Mouse (Mus musculus): ENCODE measurements around the gene Ackr1.
A peak's percentile ranks its signal among the peaks of the same experiment; 100 is the strongest.
"Not testable (repeated sequence)": the region's sequence is repeated elsewhere in the genome, so short reads cannot be mapped to it uniquely, and the experiment has no call there.

The Ackr1 gene

DNA sequence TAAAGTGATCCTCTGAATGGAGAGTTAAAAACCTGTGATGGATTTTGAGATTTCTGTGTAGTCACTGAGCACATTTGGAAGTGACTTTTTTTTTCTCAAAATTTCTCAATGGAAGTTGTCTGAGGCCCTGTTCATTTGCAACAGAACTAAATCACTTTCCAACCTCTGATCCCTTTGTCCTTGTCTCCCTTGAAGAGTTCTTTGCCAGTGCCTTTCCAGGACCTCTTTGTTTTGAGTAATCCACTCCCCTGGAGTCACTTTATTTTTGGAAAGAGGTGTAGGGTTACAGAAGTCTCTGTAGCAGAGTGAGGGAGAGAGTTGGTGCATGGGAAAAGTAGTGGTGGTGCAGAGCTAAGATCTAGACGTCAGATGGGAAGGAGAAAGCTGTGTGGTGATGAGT, 15.0 kb upstream of the Ackr1 start:
- DNase-seq (ENCODE audit: low spot score): no peak

DNA sequence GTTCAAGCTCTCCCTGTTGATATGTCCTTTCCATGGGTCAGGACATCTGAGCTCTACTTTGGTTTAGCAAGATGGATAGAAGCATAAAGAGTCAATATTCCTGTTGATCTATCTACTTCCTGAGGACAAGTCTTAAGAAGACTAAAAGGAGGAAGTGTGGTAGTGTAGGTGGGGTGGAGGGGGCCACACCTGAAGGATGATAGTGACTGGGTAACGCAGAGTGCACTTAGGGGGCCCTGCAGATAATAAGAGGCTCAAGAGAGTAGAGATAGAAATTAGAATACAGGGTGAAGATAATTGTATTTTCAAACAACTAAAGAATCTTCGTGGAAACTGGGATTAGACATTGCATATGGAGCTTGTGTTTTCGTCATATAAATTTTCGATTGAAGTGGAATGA, 11.6 kb upstream of the Ackr1 start:
- DNase-seq (ENCODE audit: low spot score): no peak

DNA sequence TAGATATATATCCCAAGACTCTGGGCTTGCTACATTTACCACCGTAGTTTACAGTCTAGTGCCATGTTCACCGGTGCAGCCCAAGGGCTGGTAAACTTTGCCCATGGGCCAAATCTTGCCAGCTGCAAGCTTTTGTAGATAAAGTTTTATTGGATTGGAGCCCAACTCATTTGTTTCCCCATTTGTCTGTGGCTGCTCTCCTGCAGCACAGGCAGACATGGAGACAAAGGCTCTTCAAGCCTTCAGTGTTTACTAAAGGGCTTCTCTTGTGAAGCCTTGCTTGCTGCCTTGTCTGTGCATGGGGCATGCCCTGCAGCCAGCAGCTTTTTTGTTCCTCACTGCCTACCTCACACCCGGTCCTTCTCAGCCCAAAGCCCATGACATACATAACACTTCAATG, 10.4 kb upstream of the Ackr1 start:
- no peak for DNase-seq (ENCODE audit: low spot score)

DNA sequence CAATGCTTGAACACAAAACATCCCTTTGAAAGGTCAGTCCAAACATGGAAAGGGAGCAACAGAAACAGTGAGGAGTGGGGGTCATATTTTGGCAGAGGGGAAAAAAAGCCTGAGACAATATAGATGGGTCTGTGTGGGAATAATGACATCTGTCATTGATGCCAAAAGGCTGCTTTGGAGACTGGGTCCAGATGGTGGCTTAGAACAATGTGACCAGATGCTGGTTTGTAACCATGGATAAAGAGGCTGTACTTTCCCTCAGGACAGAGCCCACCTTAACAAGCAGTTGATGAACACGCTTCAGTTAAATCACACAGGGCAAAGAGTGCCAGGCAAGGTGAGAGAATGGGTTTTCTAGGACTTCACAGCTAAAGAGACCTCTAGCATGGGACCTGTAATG, 8.9 kb upstream of the Ackr1 start:
- DNase-seq (ENCODE audit: low spot score): no peak

DNA sequence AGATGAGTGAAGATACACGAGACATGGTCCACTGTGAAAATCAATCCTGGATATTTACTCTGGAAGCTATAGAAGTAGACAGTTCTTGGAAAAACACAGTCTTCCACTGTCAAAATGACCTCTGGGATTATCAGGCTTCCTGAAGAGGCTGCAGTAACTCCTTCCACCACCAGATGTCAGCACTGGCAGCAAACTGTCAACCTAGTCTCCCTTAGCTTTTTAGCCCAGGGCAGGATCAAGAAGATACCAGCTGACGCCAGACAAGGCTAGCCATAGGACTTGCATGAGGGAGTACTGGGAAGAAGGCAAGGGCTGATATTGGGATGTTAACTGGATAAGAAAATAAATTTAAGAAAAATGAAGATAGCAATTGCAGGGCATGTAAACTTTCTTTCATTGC, 6.0 kb upstream of the Ackr1 start:
- peak; percentile 52 for DNase-seq (ENCODE audit: low spot score)

DNA sequence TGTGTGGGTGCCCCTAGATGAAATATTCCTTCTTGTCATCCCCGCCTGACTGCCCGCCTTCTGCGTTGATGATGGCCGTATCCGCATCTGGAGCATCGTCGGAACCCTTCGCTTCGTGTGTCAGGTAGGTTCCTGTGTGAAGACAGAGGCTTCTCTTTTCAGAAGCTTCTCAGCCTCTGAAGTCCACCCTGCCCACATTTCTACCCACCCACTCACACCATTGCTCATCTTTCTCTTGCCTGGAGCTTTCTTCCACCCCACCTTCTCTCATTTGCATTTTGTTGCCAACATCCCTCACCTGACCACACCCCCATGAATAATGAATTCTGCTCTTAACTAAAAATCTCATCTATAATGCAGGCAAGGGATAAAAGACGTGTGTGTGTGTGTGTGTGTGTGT, 3.5 kb upstream of the Ackr1 start:
- no peak for DNase-seq (ENCODE audit: low spot score)

DNA sequence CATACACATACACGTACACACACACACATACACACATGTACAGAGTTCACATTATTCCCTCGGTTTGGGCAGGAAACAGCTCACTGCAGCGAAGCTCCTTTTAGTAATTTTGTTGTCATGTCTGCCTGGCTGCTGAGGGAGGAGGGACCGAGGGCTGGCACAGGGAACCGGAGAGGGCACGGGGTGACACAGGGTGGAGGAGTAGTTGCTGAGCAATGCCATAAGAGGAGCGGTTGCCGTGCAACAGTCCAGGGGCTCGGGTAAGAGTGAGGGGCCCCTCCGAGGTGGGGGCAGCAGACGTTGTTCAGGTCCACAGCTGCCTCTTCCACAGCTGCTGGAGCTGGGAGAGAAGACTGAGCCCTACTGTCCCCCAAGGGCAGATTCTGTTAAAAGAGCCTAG, 2.4 kb upstream of the Ackr1 start:
- DNase-seq (ENCODE audit: low spot score): no peak

DNA sequence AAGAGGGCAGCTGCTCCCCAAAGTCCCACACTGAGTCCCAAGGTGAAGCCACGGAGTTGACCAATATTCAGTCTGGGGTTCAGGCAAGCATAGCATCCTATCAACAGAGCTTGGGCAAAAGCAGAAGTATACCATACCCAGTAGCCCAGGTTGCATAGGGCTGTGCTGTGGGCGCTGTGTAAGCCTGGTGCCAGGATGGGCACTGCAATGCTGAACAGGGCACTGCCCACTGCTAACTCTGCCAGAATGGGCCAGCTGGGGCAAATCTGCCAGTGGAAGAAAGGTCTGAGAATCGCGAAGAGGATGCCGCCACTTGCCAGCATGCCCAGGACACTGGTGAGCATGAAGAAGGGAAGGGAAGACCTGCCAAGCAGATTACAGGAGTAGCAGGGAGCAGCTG, 1.1 kb downstream of the Ackr1 start:
- DNase-seq (ENCODE audit: low spot score): no peak

DNA sequence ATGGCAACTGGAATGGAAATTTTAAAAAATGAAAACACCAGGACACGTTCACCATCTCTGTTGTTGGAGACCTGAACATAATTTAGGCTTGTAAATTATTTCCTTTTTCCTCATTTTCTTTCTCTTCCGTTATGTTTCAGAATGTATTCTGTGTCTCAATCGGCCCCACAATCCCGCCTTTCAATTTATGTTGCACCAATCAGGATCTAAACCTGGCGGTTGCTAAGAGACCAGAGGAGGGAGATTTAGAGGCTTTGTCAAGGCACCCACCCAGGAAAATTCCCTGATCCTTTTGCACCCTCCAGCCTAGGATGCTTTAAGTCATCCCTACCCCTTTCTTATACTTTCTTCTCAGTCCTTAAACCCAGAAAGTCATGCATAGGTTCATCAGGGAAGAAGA, 3.8 kb downstream of the Ackr1 start:
- DNase-seq (ENCODE audit: low spot score): no peak

DNA sequence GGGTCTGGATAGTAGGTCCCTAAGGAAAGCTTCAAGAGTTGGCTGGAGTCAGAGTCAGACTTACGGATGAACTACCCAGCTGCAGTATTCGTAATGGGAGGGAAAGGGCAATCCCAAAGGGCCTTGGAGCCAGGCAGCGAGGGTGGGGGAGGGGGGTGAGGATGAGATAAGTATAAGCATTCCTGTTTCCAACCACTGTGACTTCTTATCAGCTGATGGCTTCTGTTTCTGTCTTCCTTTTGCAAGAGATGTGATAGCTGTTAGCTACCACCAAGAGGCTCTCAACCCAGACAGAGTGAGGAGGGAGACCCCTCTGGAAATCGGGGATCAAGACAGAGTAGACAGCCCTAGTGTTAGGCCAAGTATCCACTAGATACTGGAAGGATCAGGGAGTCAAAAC, 4.4 kb downstream of the Ackr1 start:
- DNase-seq (ENCODE audit: low spot score): no peak

DNA sequence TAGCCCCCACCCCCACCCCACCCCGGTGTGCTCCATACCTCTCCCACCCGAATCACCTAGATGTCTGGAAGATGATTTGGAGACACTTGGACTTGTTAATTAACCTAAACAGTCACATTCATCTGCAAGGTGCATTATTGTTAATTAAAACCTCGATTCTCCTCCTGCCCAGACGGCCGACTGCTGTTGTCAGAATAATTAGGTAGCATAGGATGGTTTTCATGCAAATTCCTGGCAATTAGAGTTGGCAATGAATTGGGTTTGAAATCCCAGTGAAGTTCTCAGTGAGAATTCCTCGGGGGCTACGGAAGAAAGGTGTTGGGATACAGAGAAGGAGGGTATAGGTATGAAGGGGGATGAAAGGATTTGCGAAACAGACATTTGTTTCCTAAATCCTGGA, 5.1 kb downstream of the Ackr1 start:
- no peak for DNase-seq (ENCODE audit: low spot score)

DNA sequence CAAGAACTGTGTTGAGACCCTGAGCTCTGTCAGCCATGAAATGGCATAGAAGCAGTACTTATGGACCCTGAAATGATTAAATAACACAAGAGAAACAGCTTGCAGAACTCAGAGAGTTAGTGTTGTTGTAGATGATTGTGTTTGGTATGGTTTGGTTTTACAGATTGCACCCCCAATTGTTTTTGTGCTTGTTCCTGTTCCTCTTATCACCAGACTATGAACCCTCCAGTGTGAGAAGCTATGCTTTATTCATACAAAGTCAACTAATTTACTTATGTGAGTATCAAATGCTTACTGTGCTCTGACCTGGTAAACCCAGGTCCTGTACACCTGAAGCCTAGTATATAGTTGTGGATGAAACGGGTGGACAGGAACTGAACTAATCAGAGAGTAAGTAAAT, 7.0 kb downstream of the Ackr1 start:
- no peak for DNase-seq (ENCODE audit: low spot score)

DNA sequence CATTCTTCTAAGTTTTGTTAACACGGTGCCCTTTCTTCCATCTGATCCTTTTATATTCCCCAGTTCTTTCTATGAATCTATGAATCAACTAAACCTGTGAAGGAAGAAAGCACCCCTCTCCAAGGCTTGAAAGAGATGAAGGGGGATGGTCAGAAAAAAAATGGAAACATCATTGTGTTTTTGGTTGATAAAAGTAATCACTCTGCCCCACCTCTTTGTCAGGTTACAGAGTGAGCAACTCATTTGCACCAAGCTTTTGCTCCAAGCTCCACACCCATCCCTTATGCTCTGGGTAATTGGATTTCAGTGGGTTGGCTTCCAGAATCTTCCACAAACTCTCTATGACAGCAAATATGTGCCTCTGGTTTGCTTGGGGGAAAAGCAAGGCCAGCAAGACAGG, 8.2 kb downstream of the Ackr1 start:
- DNase-seq (ENCODE audit: low spot score): no peak

DNA sequence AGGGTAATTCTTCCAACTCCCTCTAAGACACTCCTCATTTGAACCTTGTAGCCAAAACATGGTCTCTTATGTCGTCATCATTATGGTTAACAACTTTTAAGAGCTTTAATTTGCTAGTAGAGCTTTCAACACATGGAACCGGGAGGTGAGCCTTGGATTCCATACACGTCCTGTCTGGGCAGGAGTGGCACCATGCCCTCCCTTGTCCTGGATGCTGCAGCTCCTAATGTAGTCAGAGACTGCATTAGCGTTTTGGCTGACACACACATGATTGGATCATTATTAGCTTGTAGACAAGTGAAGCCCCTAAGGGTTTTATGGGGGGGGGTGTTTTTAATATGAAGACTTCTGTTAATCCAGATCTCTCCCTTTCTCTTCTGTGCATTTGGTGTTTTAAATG, 8.6 kb downstream of the Ackr1 start:
- no peak for DNase-seq (ENCODE audit: low spot score)

DNA sequence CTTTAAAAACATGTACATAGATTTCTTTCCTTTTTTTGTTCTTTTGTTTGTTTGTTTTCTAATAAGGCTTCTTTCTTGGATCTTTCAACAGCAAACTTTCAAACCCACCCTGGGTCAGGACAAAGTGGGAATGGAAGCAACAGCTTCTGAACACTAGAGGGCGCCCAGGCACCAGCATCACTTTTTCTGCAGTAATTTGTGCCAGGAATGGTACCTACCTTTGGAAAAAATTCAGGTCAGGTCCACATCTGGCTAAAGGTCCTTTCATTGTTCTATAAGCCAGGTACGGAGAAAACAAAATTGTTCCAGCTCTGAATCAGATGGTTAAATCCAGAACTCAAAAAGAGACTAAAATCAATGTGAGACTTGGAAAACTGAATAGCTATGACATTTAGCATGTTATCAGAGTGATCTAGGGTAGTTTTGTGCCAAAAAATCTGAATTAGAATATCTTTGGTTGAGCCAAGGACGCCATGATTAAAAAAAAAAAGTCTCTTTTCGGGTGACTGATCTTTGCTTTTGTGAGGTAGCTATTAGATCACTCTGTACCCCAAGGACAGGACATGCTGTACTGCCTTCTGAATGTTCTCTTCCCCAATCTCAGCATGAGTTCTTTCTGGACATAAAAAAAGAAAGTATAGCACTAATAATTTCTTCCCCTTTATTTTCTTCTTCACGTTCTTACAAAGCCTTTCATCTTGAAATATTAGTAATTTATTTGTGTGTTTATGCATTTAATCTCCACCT, 9.5 kb downstream of the Ackr1 start:
- DNase-seq (ENCODE audit: low spot score): no peak

DNA sequence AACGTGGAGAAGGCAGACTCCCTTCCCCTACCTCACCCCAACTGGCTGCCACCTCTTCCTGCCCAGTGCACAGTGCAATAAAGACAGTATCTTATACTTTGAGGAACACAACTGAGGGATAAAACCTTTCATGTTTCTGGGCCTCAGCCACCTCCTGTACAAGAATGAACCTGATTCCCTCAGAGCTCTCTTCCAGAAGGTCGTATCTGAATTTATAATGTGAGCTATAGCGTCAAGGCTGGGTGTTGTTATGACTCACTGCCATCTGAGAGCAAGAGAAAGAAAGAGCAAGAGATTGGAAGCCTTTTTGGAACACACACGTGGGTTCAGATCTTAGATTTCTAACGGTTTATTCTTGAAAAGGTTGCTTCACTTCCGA, 11.3 kb downstream of the Ackr1 start:
- no peak for DNase-seq (ENCODE audit: low spot score)

DNA sequence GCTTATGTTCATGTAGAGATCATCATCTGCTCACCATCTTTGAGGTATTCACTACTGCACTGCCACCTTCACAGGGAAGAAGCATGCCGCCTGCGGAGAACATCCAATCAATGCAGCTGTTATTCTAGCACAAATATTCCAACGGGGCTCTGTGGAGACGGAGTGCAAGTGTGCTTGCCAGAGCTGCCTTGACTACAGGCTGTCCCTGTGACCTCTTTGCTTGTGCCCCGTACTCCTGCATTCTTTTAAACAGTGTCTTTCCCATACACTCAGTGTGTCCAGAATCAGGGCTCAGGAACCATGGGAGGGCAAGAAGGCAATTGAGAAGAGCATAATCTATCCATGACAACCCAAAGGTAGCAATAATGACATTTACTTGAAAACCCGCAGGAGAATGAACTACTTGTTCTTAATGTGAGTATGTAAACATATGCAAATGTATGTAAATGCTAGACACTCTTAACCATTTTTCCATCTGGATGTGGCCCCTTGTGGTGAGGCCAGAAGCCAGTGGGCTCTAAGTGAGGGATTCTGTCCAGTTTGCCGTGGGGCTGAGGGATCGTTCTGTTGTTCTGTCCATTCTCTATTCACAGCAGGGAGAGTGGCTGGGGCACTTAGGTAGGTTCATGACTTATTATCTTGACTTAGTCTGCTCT, 11.8 kb downstream of the Ackr1 start:
- no peak for DNase-seq (ENCODE audit: low spot score)

DNA sequence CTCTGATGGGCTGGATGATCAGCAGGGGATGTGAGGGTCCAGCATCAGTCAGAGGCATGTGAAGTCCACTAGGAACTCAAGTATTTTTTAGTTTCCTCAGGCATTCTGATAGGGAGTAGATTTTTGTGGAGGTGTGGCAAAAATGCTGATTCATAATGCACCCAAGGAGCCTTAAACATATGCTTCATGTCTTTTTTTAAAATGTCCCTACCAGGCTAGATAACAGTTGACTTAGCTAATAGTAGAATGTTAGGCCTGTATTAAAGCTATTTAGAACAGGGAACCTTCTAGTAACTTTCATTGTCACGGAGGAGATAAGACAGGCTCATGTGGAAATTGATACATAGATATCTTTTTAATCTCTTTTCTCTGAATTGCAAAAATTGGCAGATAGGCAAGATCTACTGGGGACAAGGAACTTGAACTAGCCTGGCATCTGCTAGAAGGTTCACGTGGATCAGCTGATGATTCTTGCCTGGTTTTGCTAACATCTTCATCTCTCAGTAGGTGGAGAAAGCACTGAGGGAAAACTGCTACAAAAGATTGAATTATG, 15.5 kb downstream of the Ackr1 start:
- no peak for DNase-seq (ENCODE audit: low spot score)

DNA sequence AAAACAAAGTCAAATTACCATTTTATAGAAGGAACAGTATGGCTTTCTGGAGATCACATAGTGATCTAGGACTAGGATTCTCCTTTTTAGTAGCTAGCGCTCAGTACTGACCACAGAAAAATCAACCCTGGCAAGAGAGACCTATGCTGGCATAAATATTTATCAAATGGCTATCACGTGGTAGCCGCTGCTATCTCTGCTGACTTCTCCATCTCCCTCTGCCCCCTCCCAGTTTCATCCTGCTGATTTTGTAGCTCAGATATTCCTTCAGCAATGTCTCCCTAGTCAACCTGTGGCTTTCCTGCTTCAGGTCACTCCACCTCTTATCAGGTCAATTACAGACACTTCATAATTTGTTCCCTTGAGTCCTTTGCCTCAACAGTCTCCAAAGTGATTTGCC, 17.8 kb downstream of the Ackr1 start:
- DNase-seq (ENCODE audit: low spot score): no peak

DNA sequence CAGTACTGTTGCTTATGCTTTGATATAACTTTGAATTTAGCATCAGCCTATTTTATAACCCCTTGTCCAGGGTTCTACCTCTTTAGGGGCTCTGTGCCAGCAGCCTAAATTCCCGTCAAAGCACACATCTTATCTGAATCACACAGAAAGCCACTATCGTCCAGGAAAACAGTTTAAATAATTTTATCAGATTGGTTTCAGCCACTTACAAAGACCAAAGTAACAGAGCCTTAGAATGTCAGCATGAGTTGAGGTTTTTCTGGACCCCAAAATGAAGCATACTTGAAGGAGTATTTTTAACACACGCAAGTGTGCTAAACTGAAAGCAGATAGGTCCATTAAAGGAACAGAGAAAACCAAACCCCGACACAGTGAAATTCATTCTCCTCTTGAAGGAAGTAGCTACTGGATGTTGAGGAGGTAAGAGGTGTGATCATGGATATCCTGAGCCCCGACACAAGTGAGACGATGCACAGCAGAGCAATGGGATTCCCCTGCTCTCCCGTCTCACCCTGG, 20.0 kb downstream of the Ackr1 start:
- not testable (repeated sequence) for DNase-seq (ENCODE audit: low spot score)

DNA sequence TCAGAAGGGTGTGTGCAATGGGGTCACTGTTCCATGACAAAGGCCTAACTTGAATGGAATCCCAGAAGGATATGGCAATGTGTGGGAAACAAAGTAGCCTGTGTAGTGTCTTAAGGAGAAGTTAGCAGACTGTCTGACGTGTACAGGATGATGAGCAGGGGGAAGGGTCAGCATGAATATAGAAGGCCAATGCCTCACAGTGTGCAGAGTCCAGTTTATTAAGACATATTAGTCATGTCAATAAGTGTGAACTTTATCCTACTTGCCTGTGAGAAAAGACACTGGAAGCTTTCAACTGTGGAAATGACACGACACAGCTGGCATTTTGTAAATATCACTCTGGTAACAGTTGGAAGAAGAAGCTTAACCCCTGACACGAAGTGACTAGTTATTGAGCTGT, 30.8 kb downstream of the Ackr1 start:
- DNase-seq (ENCODE audit: low spot score): not testable (repeated sequence)

Measured in spleen, adult 12 weeks (tissue).